Mouse (Mus musculus): Measurements from ENCODE around the gene Thyn1. TPM values are rescaled to one million over a fixed set of nuclear protein-coding genes. Genes with fewer than 3 reads are reported as not detected.

Gene Thyn1
- polyA plus RNA-seq, 1 experiment = 243 TPM

GRCm38 (mm10) chr9:27023681-27024080, 24.2 kb downstream of the Thyn1 start:
- TF ChIP-seq EP300 (IDR thresholded peaks at IDR 0.05; ENCODE audit: insufficient read depth, low read depth, low read length) (no peak), CTCF (IDR thresholded peaks at IDR 0.05; ENCODE audit: low read depth, low read length) (no peak), POLR2A (IDR thresholded peaks at IDR 0.05; ENCODE audit: insufficient read depth, low read length) (no peak)
- Histone ChIP-seq H3K27ac (ENCODE audit: insufficient read depth, low read length) (no peak overlapping the region), H3K9ac (ENCODE audit: low read depth, poor library complexity, severe bottlenecking) (no peak overlapping the region), H3K9me3 (replicated peaks; ENCODE audit: control insufficient read depth, insufficient read depth, low read length, poor library complexity, severe bottlenecking) (no peaks in the 10 kb centered on the region), H3K27me3 (ENCODE audit: control insufficient read depth, insufficient read depth, low read length, poor library complexity, severe bottlenecking) (no peaks in the 10 kb centered on the region), H3K4me1 (ENCODE audit: control insufficient read depth, insufficient read depth, low read length) (no peaks in the 10 kb centered on the region), H3K36me3 (ENCODE audit: control insufficient read depth, insufficient read depth, low read length, poor library complexity, severe bottlenecking) (0 out of 2 replicates have a peak, but pooled peaks cover 4% of the 10 kb centered on the region), H3K4me3 (ENCODE audit: low read depth, low read length) (no peak overlapping the region)

GRCm38 (mm10) chr9:27026708-27027107, 27.2 kb downstream of the Thyn1 start:
- Histone ChIP-seq H3K27ac (ENCODE audit: insufficient read depth, low read length) (no peak overlapping the region), H3K9me3 (replicated peaks; ENCODE audit: control insufficient read depth, insufficient read depth, low read length, poor library complexity, severe bottlenecking) (no peaks in the 10 kb centered on the region), H3K27me3 (ENCODE audit: control insufficient read depth, insufficient read depth, low read length, poor library complexity, severe bottlenecking) (no peaks in the 10 kb centered on the region), H3K9ac (ENCODE audit: low read depth, poor library complexity, severe bottlenecking) (no peak overlapping the region), H3K4me1 (ENCODE audit: control insufficient read depth, insufficient read depth, low read length) (no peaks in the 10 kb centered on the region), H3K36me3 (ENCODE audit: control insufficient read depth, insufficient read depth, low read length, poor library complexity, severe bottlenecking) (no peaks in the 10 kb centered on the region), H3K4me3 (ENCODE audit: low read depth, low read length) (no peak overlapping the region)
- no peak for TF ChIP-seq EP300 (IDR thresholded peaks at IDR 0.05; ENCODE audit: insufficient read depth, low read depth, low read length)
- no peak for TF ChIP-seq CTCF (IDR thresholded peaks at IDR 0.05; ENCODE audit: low read depth, low read length)
- TF ChIP-seq POLR2A (IDR thresholded peaks at IDR 0.05; ENCODE audit: insufficient read depth, low read length) = no peak

GRCm38 (mm10) chr9:27029022-27029827, 29.7 kb downstream of the Thyn1 start:
- no peak overlapping the region for H3K27ac ChIP-seq (ENCODE audit: insufficient read depth, low read length)
- H3K9ac ChIP-seq (ENCODE audit: low read depth, poor library complexity, severe bottlenecking) = peak overlapping the region; percentile 54
- TF ChIP-seq EP300 (IDR thresholded peaks at IDR 0.05; ENCODE audit: insufficient read depth, low read depth, low read length) (no peak), CTCF (IDR thresholded peaks at IDR 0.05; ENCODE audit: low read depth, low read length) (peak; percentile 52), POLR2A (IDR thresholded peaks at IDR 0.05; ENCODE audit: insufficient read depth, low read length) (no peak)
- no peaks in the 10 kb centered on the region for H3K9me3 ChIP-seq (replicated peaks; ENCODE audit: control insufficient read depth, insufficient read depth, low read length, poor library complexity, severe bottlenecking)
- H3K4me1 ChIP-seq (ENCODE audit: control insufficient read depth, insufficient read depth, low read length) = no peaks in the 10 kb centered on the region
- H3K27me3 ChIP-seq (ENCODE audit: control insufficient read depth, insufficient read depth, low read length, poor library complexity, severe bottlenecking) = no peaks in the 10 kb centered on the region
- peak overlapping the region; percentile 81 for H3K4me3 ChIP-seq (ENCODE audit: low read depth, low read length)
- H3K36me3 ChIP-seq (ENCODE audit: control insufficient read depth, insufficient read depth, low read length, poor library complexity, severe bottlenecking) = no peaks in the 10 kb centered on the region

GRCm38 (mm10) chr9:27029828-27030762, 30.6 kb downstream of the Thyn1 start, which contains the start of the genes Vps26b and Ncapd3:
Vps26b (minus strand) TSS chr9:27030065.
Ncapd3 (plus strand) TSS chr9:27030175.
- H3K4me3 ChIP-seq (ENCODE audit: low read depth, low read length) = peak within 1 kb of the TSS; percentile 96
- TF ChIP-seq EP300 (IDR thresholded peaks at IDR 0.05; ENCODE audit: insufficient read depth, low read depth, low read length) (no peak), POLR2A (IDR thresholded peaks at IDR 0.05; ENCODE audit: insufficient read depth, low read length) (peak; percentile 74), CTCF (IDR thresholded peaks at IDR 0.05; ENCODE audit: low read depth, low read length) (no peak)
- no peaks in the 10 kb centered on the region for H3K9me3 ChIP-seq (replicated peaks; ENCODE audit: control insufficient read depth, insufficient read depth, low read length, poor library complexity, severe bottlenecking)
- peak within 1 kb of the TSS; percentile 54 for H3K9ac ChIP-seq (ENCODE audit: low read depth, poor library complexity, severe bottlenecking)
- H3K27ac ChIP-seq (ENCODE audit: insufficient read depth, low read length) = 0 out of 2 replicates have a peak within 1 kb of the TSS, but pooled peaks have one; percentile 10
- no peaks in the 10 kb centered on the region for H3K4me1 ChIP-seq (ENCODE audit: control insufficient read depth, insufficient read depth, low read length)
- no peaks in the 10 kb centered on the region for H3K36me3 ChIP-seq (ENCODE audit: control insufficient read depth, insufficient read depth, low read length, poor library complexity, severe bottlenecking)
- no peaks in the 10 kb centered on the region for H3K27me3 ChIP-seq (ENCODE audit: control insufficient read depth, insufficient read depth, low read length, poor library complexity, severe bottlenecking)

- Histone ChIP-seq H3K9me3 (replicated peaks; ENCODE audit: control insufficient read depth, insufficient read depth, low read length, poor library complexity, severe bottlenecking) (no peaks in the 10 kb centered on the region), H3K9ac (ENCODE audit: low read depth, poor library complexity, severe bottlenecking) (peak overlapping the region; percentile 54), H3K36me3 (ENCODE audit: control insufficient read depth, insufficient read depth, low read length, poor library complexity, severe bottlenecking) (no peaks in the 10 kb centered on the region), H3K4me3 (ENCODE audit: low read depth, low read length) (peak overlapping the region; percentile 96), H3K27me3 (ENCODE audit: control insufficient read depth, insufficient read depth, low read length, poor library complexity, severe bottlenecking) (no peaks in the 10 kb centered on the region), H3K27ac (ENCODE audit: insufficient read depth, low read length) (no peak overlapping the region), H3K4me1 (ENCODE audit: control insufficient read depth, insufficient read depth, low read length) (no peaks in the 10 kb centered on the region)
- TF ChIP-seq EP300 (IDR thresholded peaks at IDR 0.05; ENCODE audit: insufficient read depth, low read depth, low read length) (no peak), POLR2A (IDR thresholded peaks at IDR 0.05; ENCODE audit: insufficient read depth, low read length) (no peak), CTCF (IDR thresholded peaks at IDR 0.05; ENCODE audit: low read depth, low read length) (no peak)
Measured at GRCm38 (mm10) chr9:27030763-27031100, 31.2 kb downstream of the Thyn1 start.

Measured in ES-Bruce4 (cell line).